Mouse (Mus musculus) neutrophil, adult 5-6 weeks (primary cell): Measurements from ENCODE around the gene Plxnb3. TPM values are rescaled to one million over a fixed set of nuclear protein-coding genes. Genes with fewer than 3 reads are reported as not detected.
"Not testable (repeated sequence)": the region's sequence is repeated elsewhere in the genome, so short reads cannot be mapped to it uniquely, and the experiment has no call there.

Experiments used
- ATAC-seq: fragments of 151-379, 151-347 bp; 2 replicates; pipeline ENCODE4 v1.8.0; 2017; ENCODE audit warnings: mild to moderate bottlenecking, moderate TSS enrichment; ENCODE audit not compliant: insufficient number of reproducible peaks, poor library complexity, low FRiP score, severe bottlenecking; ENCODE audit errors: extremely low read depth
- total RNA-seq: library from RNA; stranded (forward); fragments of 200-1000 nt; gene quantifications from 2 replicates; pipeline ENCODE4 v1.2.3, GENCODE M21; 2017

Gene Plxnb3
- total RNA-seq, result 0.61 and 1.3 TPM in 2 replicates

GRCm38 (mm10) chrX:73756334-73757140, at the start of gene Plxnb3:
Gene Plxnb3 (plus strand): TSS chrX:73757090.
- ATAC-seq, result no peak

DNA sequence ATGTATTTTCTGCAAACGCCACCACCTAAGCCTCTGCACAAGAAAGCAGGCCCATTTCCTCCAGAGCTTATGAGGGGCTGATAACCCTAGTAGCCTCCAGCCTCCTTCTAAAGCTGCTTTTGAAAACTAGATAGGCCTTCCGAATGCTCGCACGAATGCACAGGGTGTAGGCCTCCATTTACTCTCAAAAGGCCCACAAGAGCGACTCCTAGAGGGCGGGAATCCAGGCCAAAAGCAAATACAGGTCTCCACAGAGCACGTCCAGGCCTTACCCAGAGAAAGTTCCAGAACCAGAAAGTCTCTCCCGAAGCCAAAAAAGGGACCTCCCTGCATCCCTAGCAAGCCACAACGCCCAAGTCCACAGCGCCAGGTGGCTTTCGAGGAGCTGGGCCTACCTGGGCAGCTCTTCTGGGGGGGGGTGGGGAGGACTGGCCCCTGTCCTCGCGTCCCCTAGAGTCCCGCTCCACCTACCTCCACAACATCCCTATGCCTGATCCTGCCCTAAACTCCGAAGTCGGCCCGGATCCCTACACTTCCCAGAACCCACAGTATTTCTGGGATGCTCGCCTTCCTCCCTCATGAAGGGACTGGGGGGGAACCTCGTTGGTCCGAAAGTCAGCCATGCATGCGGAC, 41.3 kb upstream of the Plxnb3 start:
- no peak for ATAC-seq

GRCm38 (mm10) chrX:73716109-73716661, 40.7 kb upstream of the Plxnb3 start, which contains the start of the genes Bcap31 and Abcd1:
Gene Bcap31 (minus strand): TSS chrX:73716175.
Gene Abcd1 (plus strand): TSS chrX:73716597.
- ATAC-seq, result peak; percentile 82

GRCm38 (mm10) chrX:73716709-73717545, 40.0 kb upstream of the Plxnb3 start:
- no peak for ATAC-seq

DNA sequence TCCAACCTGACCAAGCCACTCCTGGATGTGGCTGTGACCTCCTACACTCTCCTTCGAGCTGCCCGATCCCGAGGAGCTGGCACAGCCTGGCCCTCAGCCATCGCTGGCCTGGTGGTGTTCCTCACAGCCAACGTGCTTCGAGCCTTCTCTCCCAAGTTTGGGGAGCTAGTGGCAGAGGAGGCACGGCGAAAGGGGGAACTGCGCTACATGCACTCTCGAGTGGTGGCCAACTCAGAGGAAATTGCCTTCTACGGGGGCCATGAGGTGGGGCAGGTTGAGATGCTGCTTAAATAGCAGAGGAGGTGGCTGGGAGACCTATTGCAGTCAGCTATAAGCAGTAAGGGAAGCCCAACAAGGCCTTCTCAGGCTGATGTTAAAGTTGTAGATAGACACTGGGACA, 39.2 kb upstream of the Plxnb3 start:
- ATAC-seq, result no peak

DNA sequence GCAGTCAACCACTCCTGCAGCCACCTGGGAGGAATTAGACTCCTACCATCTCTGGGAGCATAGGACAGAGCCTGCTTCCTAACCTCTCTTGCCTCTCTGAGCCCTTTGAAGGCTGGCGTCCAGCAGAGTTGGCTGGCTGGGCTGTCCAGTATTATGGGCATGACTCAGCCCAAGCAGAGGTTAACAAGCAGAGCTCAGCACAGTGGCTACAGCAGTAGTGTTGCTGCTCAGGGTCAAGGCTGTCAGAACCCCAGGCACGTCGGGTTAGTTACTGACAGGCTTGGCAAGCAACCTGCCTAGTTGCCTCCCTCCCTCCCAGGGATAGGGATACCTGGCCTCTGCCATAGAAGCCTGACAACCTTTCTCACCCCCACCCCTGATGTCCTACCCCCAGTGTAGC, 38.6 kb upstream of the Plxnb3 start:
- ATAC-seq, result no peak

DNA sequence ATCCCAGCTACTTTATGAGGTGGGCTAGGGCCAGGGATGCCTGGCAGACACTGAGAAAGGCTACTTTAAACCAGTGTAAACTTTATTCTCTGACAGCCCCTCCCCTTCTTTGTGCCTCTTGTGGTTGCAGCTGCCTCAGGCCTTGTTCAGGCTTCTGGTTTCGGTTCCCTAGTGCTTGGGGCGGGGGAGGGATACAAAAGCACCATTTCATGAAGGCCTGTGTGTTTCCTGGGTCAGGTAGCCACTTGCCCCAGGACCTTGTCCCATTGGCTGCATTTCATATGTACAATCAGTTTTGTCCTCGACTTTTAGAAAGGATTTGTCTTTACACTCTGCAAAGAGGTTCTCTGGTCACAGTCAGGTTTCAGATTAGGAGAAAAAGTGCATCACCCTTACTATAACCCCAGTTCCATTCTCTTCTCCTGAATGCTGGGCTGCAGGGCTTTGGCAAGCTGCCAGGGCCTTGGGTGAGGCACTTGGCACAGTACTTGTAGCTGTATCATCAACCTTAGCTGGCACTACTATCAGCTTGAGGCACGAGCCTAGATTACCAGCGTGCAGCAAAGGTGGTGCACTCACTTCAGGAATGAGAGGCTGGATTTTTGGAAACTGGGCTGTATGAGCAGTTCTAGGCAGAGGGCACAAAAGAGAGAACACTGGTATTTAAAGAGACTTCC, 38.1 kb upstream of the Plxnb3 start:
- peak; percentile 30; the same call in 1 of the 2 replicates for ATAC-seq

DNA sequence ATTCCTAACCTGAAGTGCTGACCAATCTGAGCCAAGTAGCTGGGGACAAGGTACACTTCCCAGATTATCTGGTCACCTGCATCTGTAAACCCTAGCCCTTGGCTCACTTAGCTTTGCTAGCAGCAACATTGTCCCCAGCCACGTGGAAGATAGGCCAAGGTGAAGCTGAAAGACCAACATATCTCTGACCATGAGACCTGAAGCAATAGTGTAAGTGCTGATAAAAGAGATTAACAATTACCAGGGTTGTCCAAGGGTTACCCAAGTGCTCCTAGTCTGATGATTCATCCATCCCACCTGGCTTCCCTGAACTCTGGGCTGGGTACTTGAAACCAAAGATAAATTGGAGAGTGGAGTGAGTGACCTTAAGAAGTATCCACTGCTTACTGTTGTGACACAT, 26.0 kb upstream of the Plxnb3 start:
- no peak for ATAC-seq

DNA sequence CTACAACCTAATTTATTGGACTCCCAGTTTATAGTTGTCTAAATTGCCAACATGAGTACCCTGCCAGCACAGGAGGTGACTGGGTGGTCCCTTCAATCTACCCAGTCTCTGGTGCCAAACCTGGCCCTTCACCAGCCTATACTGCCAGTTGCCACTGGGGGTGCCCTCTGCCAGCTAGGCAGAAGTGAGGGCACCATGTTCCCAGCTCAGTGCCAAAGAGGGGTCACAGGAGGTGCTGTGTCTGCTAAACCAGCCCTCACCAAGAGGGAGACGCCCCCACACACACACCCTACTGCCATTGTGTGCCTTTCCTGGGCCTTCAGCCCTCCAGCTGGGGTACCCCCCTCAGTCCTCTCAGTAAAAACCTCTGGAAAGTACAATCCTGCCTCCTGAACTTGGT, 18.7 kb upstream of the Plxnb3 start:
- no peak for ATAC-seq

GRCm38 (mm10) chrX:73739151-73739550, 17.7 kb upstream of the Plxnb3 start:
- no peak for ATAC-seq

- not testable (repeated sequence) for ATAC-seq
These were observed 17.0 kb upstream of the Plxnb3 start for GRCm38 (mm10) chrX:73739841-73740240.

DNA sequence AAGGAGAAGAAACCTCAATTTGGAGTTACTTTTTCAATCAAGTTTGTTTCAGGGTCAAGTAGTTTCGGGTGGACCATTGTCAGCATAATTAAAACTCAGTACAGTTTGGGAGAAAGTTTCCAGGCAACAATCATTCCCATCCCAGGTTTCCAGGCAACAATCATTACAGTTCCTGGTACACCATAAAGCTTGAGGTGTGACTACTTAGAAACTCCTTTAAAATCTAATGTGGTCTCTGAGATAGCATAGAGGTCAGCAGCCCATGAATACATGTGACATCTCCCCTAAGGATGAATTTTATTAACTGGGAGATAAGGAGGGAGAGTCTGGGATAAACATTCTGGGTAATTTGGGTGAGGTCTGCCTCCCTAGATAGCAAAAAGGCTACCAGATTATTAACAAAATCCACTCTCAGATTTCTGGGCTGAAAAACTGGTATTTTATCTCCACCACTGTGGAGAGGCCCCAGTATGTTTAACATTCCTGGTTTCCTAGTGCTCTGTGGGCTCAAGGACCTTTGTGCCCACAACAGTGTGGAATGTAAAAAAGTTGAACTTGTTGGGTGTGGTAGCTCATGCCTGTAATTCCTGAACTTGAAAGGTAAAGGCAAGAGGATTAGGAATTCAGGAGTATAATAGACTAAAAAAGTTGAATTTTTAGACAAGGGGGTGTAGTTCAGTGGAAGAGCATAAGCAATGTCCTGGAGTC, 12.0 kb upstream of the Plxnb3 start:
- no peak for ATAC-seq

DNA sequence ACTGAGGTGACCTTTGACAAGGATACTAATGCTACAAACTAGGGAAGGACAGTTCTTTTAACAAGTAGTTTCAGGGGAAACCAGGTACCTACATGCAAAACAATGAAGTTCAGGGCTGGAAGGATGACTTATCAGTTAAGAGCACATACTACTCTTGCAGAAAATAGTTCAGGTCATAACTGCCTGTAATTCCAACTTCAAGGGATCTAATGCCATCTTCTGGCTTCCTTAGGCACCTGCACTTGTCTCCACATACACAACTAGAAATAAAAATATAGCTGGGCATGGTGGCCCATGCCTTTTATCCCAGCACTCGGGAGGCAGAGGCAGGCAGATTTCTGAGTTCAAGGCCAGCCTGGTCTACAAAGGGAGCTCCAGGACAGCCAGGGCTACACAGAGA, 7.9 kb upstream of the Plxnb3 start:
- ATAC-seq, result no peak

DNA sequence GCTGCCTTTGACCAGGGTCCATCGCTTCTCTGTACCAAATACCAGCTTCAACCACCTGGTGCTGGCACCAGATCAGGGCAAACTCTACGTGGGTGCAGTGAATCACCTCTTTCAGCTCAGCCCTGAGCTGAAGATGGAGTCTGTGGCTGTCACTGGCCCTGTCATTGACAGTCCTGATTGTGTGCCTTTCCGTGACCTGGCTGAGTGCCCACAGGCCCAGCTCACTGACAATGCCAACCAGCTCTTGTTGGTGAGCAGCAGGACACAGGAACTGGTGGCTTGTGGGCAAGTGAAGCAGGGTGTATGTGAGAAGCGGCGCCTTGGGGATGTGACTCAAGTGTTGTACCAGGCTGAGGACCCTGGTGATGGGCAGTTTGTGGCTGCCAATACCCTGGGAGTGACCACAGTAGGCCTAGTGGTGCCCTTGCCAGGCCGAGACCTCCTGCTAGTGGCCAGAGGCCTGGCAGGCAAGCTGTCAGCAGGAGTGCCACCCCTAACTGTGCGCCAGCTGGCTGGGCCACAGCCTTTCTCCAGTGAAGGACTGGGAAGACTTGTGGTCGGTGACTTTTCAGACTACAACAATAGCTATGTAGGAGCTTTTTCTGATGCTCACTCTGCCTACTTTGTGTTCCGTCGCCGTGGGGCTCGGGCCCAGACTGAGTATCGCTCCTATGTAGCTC, 1.9 kb downstream of the Plxnb3 start:
- ATAC-seq, result no peak

DNA sequence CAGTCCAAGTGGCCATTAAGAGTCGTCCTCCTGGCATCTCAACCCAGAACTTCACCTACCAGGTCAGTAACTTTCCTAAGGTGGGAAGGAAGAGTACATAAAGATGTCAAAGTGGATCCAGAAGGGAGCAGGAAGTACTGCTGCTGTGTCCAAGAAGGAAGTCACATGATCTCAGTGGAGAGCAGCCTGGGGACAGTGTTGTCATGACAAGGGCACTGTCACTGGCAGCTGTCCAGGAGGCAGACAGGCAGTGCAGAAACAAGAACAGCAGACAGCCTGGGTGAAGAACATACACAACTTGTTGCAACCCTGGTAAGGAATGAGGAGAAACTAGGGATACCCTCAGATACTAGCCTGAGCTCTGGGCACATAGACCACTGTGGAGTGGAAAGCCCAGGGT, 8.4 kb downstream of the Plxnb3 start:
- ATAC-seq, result 0 out of 2 replicates have a peak, but pooled peaks have one; percentile 24

- ATAC-seq, result no peak
These were observed 10.4 kb downstream of the Plxnb3 start for GRCm38 (mm10) chrX:73767267-73767666.

GRCm38 (mm10) chrX:73774168-73774760, 17.4 kb downstream of the Plxnb3 start, which contains the start of gene Srpk3:
Gene Srpk3 (plus strand): TSS chrX:73774405.
- ATAC-seq, result peak; percentile 76; the same call in 1 of the 2 replicates
